Mouse (Mus musculus) ES-Bruce4 (cell line): ENCODE data around the gene Cel.

Source experiments
- CTCF ChIP-seq: IDR thresholded peaks from one replicate; pipeline ENCODE4 v1.8.1; 2011; ENCODE audit warnings: low read depth, low read length
- EP300 ChIP-seq: IDR thresholded peaks from 2 replicates; pipeline ENCODE4 v1.6.1; 2011; ENCODE audit warnings: low read depth, low read length; ENCODE audit not compliant: insufficient read depth
- POLR2A ChIP-seq: IDR thresholded peaks from one replicate; pipeline ENCODE4 v1.8.1; 2011; ENCODE audit warnings: low read length; ENCODE audit not compliant: insufficient read depth

GRCm38 (mm10) chr2:28539206-28539605 is 24.0 kb downstream of the Cel start:
- TF ChIP-seq POLR2A: no peak
- TF ChIP-seq CTCF: no peak
- TF ChIP-seq EP300: no peak
